Mouse (Mus musculus): ENCODE results near the gene Mex3a.

GRCm38 (mm10) chr3:88483141-88483540 lies 49.1 kb upstream of the Mex3a start:
- TF ChIP-seq POLR2A (IDR thresholded peaks at IDR 0.05; ENCODE audit: insufficient read length, low read depth) (peak; percentile 4), TCF12 (IDR thresholded peaks at IDR 0.05; ENCODE audit: insufficient read depth, poor library complexity, severe bottlenecking) (no peak), SRF (IDR thresholded peaks at IDR 0.05; ENCODE audit: control insufficient read depth, insufficient read length, low read depth) (no peak)

Measured in myocyte (in vitro differentiated cells).